Mouse (Mus musculus) megakaryocyte-erythroid progenitor cell, adult 5-6 weeks (primary cell): Measurements from ENCODE around the gene Flt3l. TPM values are rescaled to one million over a fixed set of nuclear protein-coding genes. Genes with fewer than 3 reads are reported as not detected.

Source experiments
- ATAC-seq: replicated peaks from 2 replicates; pipeline ENCODE4 v1.8.0; 2016; ENCODE audit warnings: mild to moderate bottlenecking, inconsistent platforms; ENCODE audit not compliant: severe bottlenecking, poor library complexity, low FRiP score, low TSS enrichment
- total RNA-seq, 2 experiments: library from RNA; stranded (forward) in 1 of 2; stranded (reverse) in 1 of 2; fragments of 200-1000, 215-1000 nt in 1 of 2; fragments of >200 nt in 1 of 2; fragmentation: Nextera tagmentation in 1 of 2; gene quantifications; 2 replicates each; pipeline ENCODE4 v1.2.3; 2014 to 2017

Flt3l gene
- total RNA-seq, 2 experiments from 2014 or later = 23.5 to 48.2 TPM

GRCm38 (mm10) chr7:45148534-45149098 is 12.4 kb upstream of the Flt3l start:
- no peak for ATAC-seq

GRCm38 (mm10) chr7:45147899-45148298 is 11.7 kb upstream of the Flt3l start:
- no peak for ATAC-seq

GRCm38 (mm10) chr7:45147267-45147666 is 11.0 kb upstream of the Flt3l start:
- no peak for ATAC-seq

GRCm38 (mm10) chr7:45145460-45145859 is 9.2 kb upstream of the Flt3l start:
- ATAC-seq = no peak

- ATAC-seq = no peak
Measured at GRCm38 (mm10) chr7:45144368-45145174, 8.3 kb upstream of the Flt3l start.

- ATAC-seq = no peak
Measured at GRCm38 (mm10) chr7:45141914-45142313, 5.7 kb upstream of the Flt3l start.

GRCm38 (mm10) chr7:45141319-45141718 is 5.1 kb upstream of the Flt3l start:
- no peak for ATAC-seq

GRCm38 (mm10) chr7:45139904-45140723 is 3.9 kb upstream of the Flt3l start:
- ATAC-seq = peak; percentile 15; the same call in 1 of the 2 replicates

GRCm38 (mm10) chr7:45138403-45138802 is 2.2 kb upstream of the Flt3l start:
- ATAC-seq = no peak

GRCm38 (mm10) chr7:45137171-45138006 is 1.2 kb upstream of the Flt3l start:
- peak; percentile 72 for ATAC-seq

GRCm38 (mm10) chr7:45135370-45135769 is 862 bp downstream of the Flt3l start:
- ATAC-seq = no peak

- ATAC-seq = peak; percentile 40
Measured at GRCm38 (mm10) chr7:45134544-45135026, 1.6 kb downstream of the Flt3l start.

- ATAC-seq = no peak
Measured at GRCm38 (mm10) chr7:45133446-45134159, 2.6 kb downstream of the Flt3l start.

GRCm38 (mm10) chr7:45131850-45132249 is 4.4 kb downstream of the Flt3l start:
- ATAC-seq = no peak

GRCm38 (mm10) chr7:45129776-45130512 is 6.3 kb downstream of the Flt3l start:
- no peak for ATAC-seq

- 0 out of 2 replicates have a peak, but pooled peaks have one; percentile 0 for ATAC-seq
Measured at GRCm38 (mm10) chr7:45129318-45129717, 6.9 kb downstream of the Flt3l start.

GRCm38 (mm10) chr7:45128624-45129246 is 7.5 kb downstream of the Flt3l start, which contains the start of gene Rpl13a:
TSS of gene Rpl13a (minus strand) at chr7:45128761.
- ATAC-seq = peak; percentile 77
